Mouse (Mus musculus): ENCODE data around the gene Sbf2. TPM values are rescaled to one million over a fixed set of nuclear protein-coding genes. Genes with fewer than 3 reads are reported as not detected.

Sbf2 gene
- polyA plus RNA-seq, 1 experiment from 2014 or later, result 35.1 TPM

- Histone ChIP-seq H3K27me3 (no peaks in the 10 kb centered on the region), H3K4me2 (no peak overlapping the region), H3K27ac (no peak overlapping the region; the same call in 1 of the 2 replicates), H3K4me3 (replicated peaks) (no peak overlapping the region), H3K4me1 (replicated peaks) (no peaks in the 10 kb centered on the region), H3K9ac (replicated peaks) (no peak overlapping the region), H3K9me3 (no peaks in the 10 kb centered on the region), H3K36me3 (peaks cover 69% of the 10 kb centered on the region)
- ATAC-seq (ENCODE audit: insufficient number of reproducible peaks, insufficient read depth, low FRiP score, low TSS enrichment, low read depth), result no peak
- WGBS, result 78% methylated on average over 9 of the region's 9 CpGs
Measured at GRCm38 (mm10) chr7:110271814-110272213, 342.9 kb downstream of the Sbf2 start.

- H3K27me3 ChIP-seq, result no peaks in the 10 kb centered on the region
- H3K27ac ChIP-seq, result no peak overlapping the region
- H3K4me3 ChIP-seq (replicated peaks), result no peak overlapping the region
- no peak overlapping the region for H3K9ac ChIP-seq (replicated peaks)
- no peak for ATAC-seq (ENCODE audit: insufficient number of reproducible peaks, insufficient read depth, low FRiP score, low TSS enrichment, low read depth)
- H3K9me3 ChIP-seq, result no peaks in the 10 kb centered on the region
- WGBS, result 86% methylated on average over 7 of the region's 7 CpGs
- H3K4me1 ChIP-seq (replicated peaks), result no peaks in the 10 kb centered on the region
- no peak overlapping the region for H3K4me2 ChIP-seq
- peaks cover 55% of the 10 kb centered on the region for H3K36me3 ChIP-seq
Measured at GRCm38 (mm10) chr7:110270455-110270854, 344.3 kb downstream of the Sbf2 start.

- WGBS, result 89% methylated on average over 14 of the region's 14 CpGs
- Histone ChIP-seq H3K4me2 (no peak overlapping the region), H3K36me3 (peaks cover 50% of the 10 kb centered on the region)
Measured at GRCm38 (mm10) chr7:110269777-110270176, 344.9 kb downstream of the Sbf2 start.

GRCm38 (mm10) chr7:110268511-110268910 is 346.2 kb downstream of the Sbf2 start:
- H3K4me2 ChIP-seq, result no peak overlapping the region
- H3K9ac ChIP-seq (replicated peaks), result no peak overlapping the region
- H3K27ac ChIP-seq, result no peak overlapping the region
- WGBS, result 91% methylated on average over 4 of the region's 4 CpGs
- H3K36me3 ChIP-seq, result peaks cover 37% of the 10 kb centered on the region
- no peaks in the 10 kb centered on the region for H3K27me3 ChIP-seq
- no peak overlapping the region for H3K4me3 ChIP-seq (replicated peaks)
- no peak for ATAC-seq (ENCODE audit: insufficient number of reproducible peaks, insufficient read depth, low FRiP score, low TSS enrichment, low read depth)
- no peaks in the 10 kb centered on the region for H3K4me1 ChIP-seq (replicated peaks)
- no peaks in the 10 kb centered on the region for H3K9me3 ChIP-seq

More at GRCm38 (mm10) chr7:110269777-110270176, 344.9 kb downstream of the Sbf2 start:
- H3K4me1 ChIP-seq (replicated peaks), result no peaks in the 10 kb centered on the region
- 0 out of 2 replicates have a peak overlapping the region, but pooled peaks have one; percentile 25 for H3K27ac ChIP-seq
- no peak overlapping the region for H3K9ac ChIP-seq (replicated peaks)
- H3K9me3 ChIP-seq, result no peaks in the 10 kb centered on the region
- no peaks in the 10 kb centered on the region for H3K27me3 ChIP-seq
- no peak for ATAC-seq (ENCODE audit: insufficient number of reproducible peaks, insufficient read depth, low FRiP score, low TSS enrichment, low read depth)
- no peak overlapping the region for H3K4me3 ChIP-seq (replicated peaks)

GRCm38 (mm10) chr7:110267994-110268393 is 346.7 kb downstream of the Sbf2 start:
- 94% methylated on average over 9 of the region's 9 CpGs for WGBS
- H3K9ac ChIP-seq (replicated peaks), result no peak overlapping the region
- H3K36me3 ChIP-seq, result peaks cover 32% of the 10 kb centered on the region
- H3K27ac ChIP-seq, result no peak overlapping the region
- no peak for ATAC-seq (ENCODE audit: insufficient number of reproducible peaks, insufficient read depth, low FRiP score, low TSS enrichment, low read depth)
- no peak overlapping the region for H3K4me2 ChIP-seq
- no peak overlapping the region for H3K4me3 ChIP-seq (replicated peaks)
- no peaks in the 10 kb centered on the region for H3K4me1 ChIP-seq (replicated peaks)
- H3K9me3 ChIP-seq, result no peaks in the 10 kb centered on the region
- H3K27me3 ChIP-seq, result no peaks in the 10 kb centered on the region

- Histone ChIP-seq H3K36me3 (peaks cover 31% of the 10 kb centered on the region), H3K4me3 (replicated peaks) (no peak overlapping the region), H3K4me2 (no peak overlapping the region), H3K9me3 (no peaks in the 10 kb centered on the region), H3K4me1 (replicated peaks) (no peaks in the 10 kb centered on the region), H3K9ac (replicated peaks) (no peak overlapping the region), H3K27ac (no peak overlapping the region), H3K27me3 (no peaks in the 10 kb centered on the region)
- no peak for ATAC-seq (ENCODE audit: insufficient number of reproducible peaks, insufficient read depth, low FRiP score, low TSS enrichment, low read depth)
Measured at GRCm38 (mm10) chr7:110267014-110267413, 347.7 kb downstream of the Sbf2 start.

GRCm38 (mm10) chr7:110265796-110266195 is 348.9 kb downstream of the Sbf2 start:
- no peak overlapping the region for H3K27ac ChIP-seq
- H3K4me1 ChIP-seq (replicated peaks), result no peaks in the 10 kb centered on the region
- no peaks in the 10 kb centered on the region for H3K9me3 ChIP-seq
- 38% methylated on average over 7 of the region's 7 CpGs for WGBS
- no peak overlapping the region for H3K9ac ChIP-seq (replicated peaks)
- no peaks in the 10 kb centered on the region for H3K27me3 ChIP-seq
- no peak overlapping the region for H3K4me3 ChIP-seq (replicated peaks)
- peaks cover 23% of the 10 kb centered on the region for H3K36me3 ChIP-seq
- no peak overlapping the region for H3K4me2 ChIP-seq
- no peak for ATAC-seq (ENCODE audit: insufficient number of reproducible peaks, insufficient read depth, low FRiP score, low TSS enrichment, low read depth)

GRCm38 (mm10) chr7:110263474-110263873 is 351.2 kb downstream of the Sbf2 start:
- no peaks in the 10 kb centered on the region for H3K9me3 ChIP-seq
- ATAC-seq (ENCODE audit: insufficient number of reproducible peaks, insufficient read depth, low FRiP score, low TSS enrichment, low read depth), result no peak
- no peaks in the 10 kb centered on the region for H3K27me3 ChIP-seq
- WGBS, result 86% methylated on average over 1 of the region's 1 CpGs
- peaks cover 7% of the 10 kb centered on the region; the same call in 1 of the 2 replicates for H3K36me3 ChIP-seq
- H3K9ac ChIP-seq (replicated peaks), result no peak overlapping the region
- H3K27ac ChIP-seq, result no peak overlapping the region
- H3K4me1 ChIP-seq (replicated peaks), result no peaks in the 10 kb centered on the region
- H3K4me2 ChIP-seq, result no peak overlapping the region
- H3K4me3 ChIP-seq (replicated peaks), result no peak overlapping the region

GRCm38 (mm10) chr7:110262661-110263060 is 352.1 kb downstream of the Sbf2 start:
- Histone ChIP-seq H3K36me3 (peaks cover 7% of the 10 kb centered on the region; the same call in 1 of the 2 replicates), H3K27me3 (no peaks in the 10 kb centered on the region), H3K9ac (replicated peaks) (no peak overlapping the region), H3K4me2 (no peak overlapping the region), H3K9me3 (no peaks in the 10 kb centered on the region), H3K27ac (no peak overlapping the region), H3K4me1 (replicated peaks) (no peaks in the 10 kb centered on the region), H3K4me3 (replicated peaks) (no peak overlapping the region)
- no peak for ATAC-seq (ENCODE audit: insufficient number of reproducible peaks, insufficient read depth, low FRiP score, low TSS enrichment, low read depth)
- WGBS, result 95% methylated on average over 1 of the region's 1 CpGs

GRCm38 (mm10) chr7:110261807-110262206 is 352.9 kb downstream of the Sbf2 start:
- Histone ChIP-seq H3K36me3 (peaks cover 7% of the 10 kb centered on the region; the same call in 1 of the 2 replicates), H3K9me3 (no peaks in the 10 kb centered on the region), H3K9ac (replicated peaks) (no peak overlapping the region), H3K4me3 (replicated peaks) (no peak overlapping the region), H3K4me2 (no peak overlapping the region), H3K27me3 (no peaks in the 10 kb centered on the region), H3K4me1 (replicated peaks) (no peaks in the 10 kb centered on the region), H3K27ac (no peak overlapping the region)
- 82% methylated on average over 4 of the region's 4 CpGs for WGBS
- ATAC-seq (ENCODE audit: insufficient number of reproducible peaks, insufficient read depth, low FRiP score, low TSS enrichment, low read depth), result no peak

GRCm38 (mm10) chr7:110259966-110260711 is 354.6 kb downstream of the Sbf2 start:
- WGBS, result 78% methylated on average over 4 of the region's 4 CpGs

More at GRCm38 (mm10) chr7:110259966-110260711, 354.6 kb downstream of the Sbf2 start:
- no peak overlapping the region for H3K4me3 ChIP-seq (replicated peaks)
- no peak overlapping the region for H3K27ac ChIP-seq
- H3K4me1 ChIP-seq (replicated peaks), result no peaks in the 10 kb centered on the region
- no peak for ATAC-seq (ENCODE audit: insufficient number of reproducible peaks, insufficient read depth, low FRiP score, low TSS enrichment, low read depth)
- no peaks in the 10 kb centered on the region for H3K9me3 ChIP-seq
- H3K9ac ChIP-seq (replicated peaks), result no peak overlapping the region
- H3K4me2 ChIP-seq, result no peak overlapping the region
- H3K27me3 ChIP-seq, result no peaks in the 10 kb centered on the region
- peaks cover 11% of the 10 kb centered on the region; the same call in 1 of the 2 replicates for H3K36me3 ChIP-seq

Measured in limb, embryonic 12.5 days (tissue).